Mouse (Mus musculus): ENCODE measurements around the gene Sik2.

DNA sequence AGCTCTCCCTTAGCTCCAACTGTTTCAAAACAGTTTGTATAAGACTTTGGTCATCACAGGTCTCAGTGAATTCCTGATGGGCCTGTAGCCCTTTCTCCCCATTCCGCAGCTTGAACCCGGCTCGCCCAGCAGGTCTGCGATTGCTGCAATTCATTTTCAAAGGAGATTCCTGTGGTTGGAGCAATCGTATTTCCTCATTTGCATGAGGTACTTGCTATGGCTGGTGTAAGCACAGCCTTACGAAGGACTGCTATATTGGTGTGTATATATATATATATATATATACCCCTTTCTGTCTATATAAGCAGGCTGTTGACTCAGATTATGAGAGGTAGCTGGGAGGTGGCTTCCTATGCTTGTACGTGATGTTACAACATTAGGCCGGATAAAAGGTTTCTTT lies 23.4 kb upstream of the Sik2 start:
- TF ChIP-seq MYOD1 (IDR thresholded peaks at IDR 0.05; ENCODE audit: control insufficient read depth, insufficient read length, low read depth): no peak
- no peak for TF ChIP-seq MAX (IDR thresholded peaks at IDR 0.05)
- no peak for TF ChIP-seq CTCF (IDR thresholded peaks at IDR 0.05; ENCODE audit: control insufficient read depth, insufficient read depth, insufficient read length)
- no peak for TF ChIP-seq CEBPB (IDR thresholded peaks at IDR 0.05; ENCODE audit: low read depth)
- TF ChIP-seq USF1 (IDR thresholded peaks at IDR 0.05; ENCODE audit: low read depth): no peak

Measured in C2C12 (cell line).